Comparison of ENCODE assay signal across 8 mouse cellular contexts in the genomic region with DNA sequence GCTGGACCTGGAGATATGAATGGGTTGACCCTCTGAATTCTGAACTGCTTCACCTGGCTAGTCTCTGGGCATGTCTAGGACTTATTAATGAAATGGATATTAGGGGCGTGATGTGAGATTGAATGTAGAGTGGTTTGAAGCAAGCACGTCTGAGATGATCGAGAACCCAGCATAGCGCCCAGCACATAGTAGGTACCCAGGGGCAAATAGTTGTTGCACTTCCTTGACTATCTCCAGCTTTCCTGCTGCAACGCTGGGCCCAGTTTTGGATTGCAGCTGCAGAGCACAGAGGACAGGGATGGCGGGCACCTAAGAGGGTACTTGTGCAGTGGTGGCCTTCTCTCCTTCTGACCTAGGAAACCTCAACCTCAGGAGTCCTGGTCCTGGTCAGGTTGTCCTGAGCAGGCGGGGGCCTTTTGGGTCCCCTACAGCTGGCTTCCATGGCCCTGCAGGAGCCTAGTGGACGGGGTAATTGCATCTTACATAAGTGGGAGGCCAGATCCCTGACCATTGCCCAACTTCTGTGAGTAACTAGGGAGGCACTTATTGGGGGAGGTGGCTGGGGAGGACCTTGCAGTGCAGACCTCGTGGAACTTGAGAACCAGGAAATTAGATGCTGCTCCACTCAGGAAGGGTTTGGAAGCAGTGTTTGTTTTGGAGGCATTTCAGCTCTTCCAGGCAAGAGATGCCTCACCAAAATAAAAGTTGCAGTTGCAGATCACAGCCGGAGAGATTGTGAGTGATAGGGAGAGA. TPM values are rescaled to one million over a fixed set of nuclear protein-coding genes. Genes with fewer than 3 reads are reported as not detected.
DNase-seq lines count a peak whose midpoint lies in the region; TF ChIP-seq lines count a peak whose summit lies in the region.

No protein-coding gene starts in this region.

- TF ChIP-seq POLR2A in heart, adult 2 months (IDR thresholded peaks at IDR 0.05; ENCODE audit: insufficient read depth, low read depth, low read length): no peak

- peak overlapping the region; percentile 86 for H3K4me3 ChIP-seq in heart, adult 2 months

- 41% methylated on average over 10 of the region's 10 CpGs for WGBS in heart, adult 2 months

- no peak for TF ChIP-seq EP300 in heart, adult 2 months (IDR thresholded peaks at IDR 0.05; ENCODE audit: insufficient read depth, low read depth, low read length)

- H3K4me1 ChIP-seq in heart, adult 2 months (ENCODE audit: control insufficient read depth, insufficient read depth, low read length): peaks cover 35% of the 10 kb centered on the region

- H3K27me3 ChIP-seq in heart, adult 2 months (ENCODE audit: control insufficient read depth, insufficient read depth, low read length): no peaks in the 10 kb centered on the region

- no peak overlapping the region for H3K9ac ChIP-seq in heart, adult 2 months (ENCODE audit: low read depth, low read length)

- DNase-seq in 416B (ENCODE audit: low read depth): peak; percentile 69
- peak; percentile 84 for DNase-seq in adipocyte (ENCODE audit: low spot score)
- peak; percentile 47 to 64 for DNase-seq in heart, adult 2 months
- peak; percentile 86 for DNase-seq in kidney, adult 9 months
- DNase-seq in lung, postnatal 14 days: peak; percentile 67
- DNase-seq in left cerebral cortex, postnatal 4 days: no peak
- no peak for DNase-seq in layer of hippocampus, postnatal 36 days
- DNase-seq in thymus, postnatal 0 days (ENCODE audit: low spot score): no peak

- H3K79me2 ChIP-seq in heart, adult 2 months (replicated peaks; ENCODE audit: control insufficient read depth, insufficient read depth, low read length): peaks cover 10% of the 10 kb centered on the region

- peaks cover 3% of the 10 kb centered on the region; the same call in 1 of the 2 replicates for H3K36me3 ChIP-seq in heart, adult 2 months (ENCODE audit: control insufficient read depth, insufficient read depth, low read length)

- no peak for TF ChIP-seq CTCF in heart, adult 2 months (IDR thresholded peaks at IDR 0.05)

- H3K27ac ChIP-seq in heart, adult 2 months: peak overlapping the region; percentile 40; the same call in 1 of the 2 replicates

- intact Hi-C loops in heart, adult 2 months (cut with DNase I): loop anchor here (5.0 to 10.0 kb wide), 2 partner anchors 241 to 474 kb away; a partner anchor contains a TSS
- intact Hi-C loops in left cerebral cortex, postnatal 4 days (cut with DNase I): no loop called here

RNA-seq across cellular contexts. Expression of a gene that starts 1.5 kb away (rescaled TPM):
- total RNA-seq in heart, adult 2 months (2021): 10 to 100 TPM; 71.1 to 79.3 TPM
- polyA plus RNA-seq in heart, adult 2 months (2012; rRNA removed): 56.5 and 56.7 TPM in 2 replicates
- 10 to 100 TPM; 16.7 to 17.3 TPM for total RNA-seq in left cerebral cortex, postnatal 4 days (2021)
- 10 to 100 TPM; 12.4 to 14.8 TPM for total RNA-seq in layer of hippocampus, postnatal 36 days (2021)
- polyA plus RNA-seq in thymus, postnatal 0 days (2015; fragmentation: Nextera tagmentation; extraction: Ambion mirVana): 70.5 and 73.5 TPM in 2 replicates

RNA-seq across cellular contexts. Expression of a gene that starts 18.8 kb away (rescaled TPM):
- total RNA-seq in heart, adult 2 months (2021): 10 to 100 TPM; 11.4 to 13.4 TPM
- polyA plus RNA-seq in heart, adult 2 months (2012; rRNA removed): 15.6 and 20.0 TPM in 2 replicates
- 10 to 100 TPM; 22.8 to 29.3 TPM for total RNA-seq in left cerebral cortex, postnatal 4 days (2021)
- total RNA-seq in layer of hippocampus, postnatal 36 days (2021): 10 to 100 TPM; 11.3 to 12.3 TPM
- 11.9 and 15.0 TPM in 2 replicates for polyA plus RNA-seq in thymus, postnatal 0 days (2015; fragmentation: Nextera tagmentation; extraction: Ambion mirVana)

RNA-seq across cellular contexts. Expression of a gene that starts 54.3 kb away (rescaled TPM):
- 10 to 100 TPM; 28.3 to 31.4 TPM for total RNA-seq in heart, adult 2 months (2021)
- polyA plus RNA-seq in heart, adult 2 months (2012; rRNA removed): 59.6 and 66.7 TPM in 2 replicates
- total RNA-seq in left cerebral cortex, postnatal 4 days (2021): 10 to 100 TPM; 26.5 to 26.8 TPM
- 10 to 100 TPM; 28.1 to 28.4 TPM for total RNA-seq in layer of hippocampus, postnatal 36 days (2021)
- 46.0 and 52.0 TPM in 2 replicates for polyA plus RNA-seq in thymus, postnatal 0 days (2015; fragmentation: Nextera tagmentation; extraction: Ambion mirVana)

Comparison
In these comparisons a context has a peak if more than half of its experiments do, and no peak if none do; other contexts are left out.
1. DNase-seq: peak in 416B (single experiment), adipocyte (single experiment), heart, adult 2 months (2 of 2), kidney, adult 9 months (single experiment) and lung, postnatal 14 days (single experiment); none in left cerebral cortex, postnatal 4 days (single experiment), layer of hippocampus, postnatal 36 days (0 of 2) and thymus, postnatal 0 days (single experiment).